Mouse (Mus musculus) c-Kit-positive CD71-positive TER-119-positive erythroid progenitor cells, embryonic 14.5 days (primary cell): Measurements from ENCODE around the gene Parg.
"Not testable (repeated sequence)": the region's sequence is repeated elsewhere in the genome, so short reads cannot be mapped to it uniquely, and the experiment has no call there.

ENCODE experiments used
- DNase-seq: peaks from one replicate; pipeline ENCODE4 v3.0.0-alpha.2; 2013; ENCODE audit warnings: low spot score

The Parg gene

GRCm38 (mm10) chr14:32201791-32202451, at the start of gene Parg, which contains the start of gene Timm23:
Parg (plus strand) TSS chr14:32201949.
Timm23 (minus strand) TSS chr14:32201898.
- DNase-seq: peak; percentile 80

- DNase-seq: no peak
Measured at GRCm38 (mm10) chr14:32152243-32152965, 49.3 kb upstream of the Parg start.

GRCm38 (mm10) chr14:32153156-32153555, 48.6 kb upstream of the Parg start:
- DNase-seq: no peak

- DNase-seq: no peak
Measured at GRCm38 (mm10) chr14:32154758-32155157, 47.0 kb upstream of the Parg start.

GRCm38 (mm10) chr14:32159150-32159670, 42.5 kb upstream of the Parg start:
- DNase-seq: peak; percentile 37

GRCm38 (mm10) chr14:32159690-32160246, 42.0 kb upstream of the Parg start, which contains the start of gene Ncoa4:
Ncoa4 (plus strand) TSS chr14:32159865.
- DNase-seq: peak; percentile 100

- peak; percentile 37 for DNase-seq
Measured at GRCm38 (mm10) chr14:32160563-32160962, 41.2 kb upstream of the Parg start.

- peak; percentile 56 for DNase-seq
Measured at GRCm38 (mm10) chr14:32161090-32161885, 40.5 kb upstream of the Parg start.

- no peak for DNase-seq
Measured at GRCm38 (mm10) chr14:32162231-32162630, 39.5 kb upstream of the Parg start.

- no peak for DNase-seq
Measured at GRCm38 (mm10) chr14:32163203-32163888, 38.4 kb upstream of the Parg start.

GRCm38 (mm10) chr14:32164173-32165051, 37.3 kb upstream of the Parg start:
- no peak for DNase-seq

GRCm38 (mm10) chr14:32165278-32166061, 36.3 kb upstream of the Parg start:
- peak; percentile 78 for DNase-seq

- DNase-seq: no peak
Measured at GRCm38 (mm10) chr14:32166062-32166441, 35.7 kb upstream of the Parg start.

- no peak for DNase-seq
Measured at GRCm38 (mm10) chr14:32166840-32167239, 34.9 kb upstream of the Parg start.

- peak; percentile 40 for DNase-seq
Measured at GRCm38 (mm10) chr14:32167326-32167725, 34.4 kb upstream of the Parg start.

GRCm38 (mm10) chr14:32168653-32169231, 33.0 kb upstream of the Parg start:
- DNase-seq: peak; percentile 92

- no peak for DNase-seq
Measured at GRCm38 (mm10) chr14:32170137-32170536, 31.6 kb upstream of the Parg start.

GRCm38 (mm10) chr14:32175310-32175709, 26.4 kb upstream of the Parg start:
- DNase-seq: no peak

- not testable (repeated sequence) for DNase-seq
Measured at GRCm38 (mm10) chr14:32176590-32176989, 25.2 kb upstream of the Parg start.
